Mouse (Mus musculus): ENCODE results near the gene Fbxl18.

Fbxl18 gene

GRCm38 (mm10) chr5:142822286-142823095, 72.7 kb downstream of the Fbxl18 start:
- DNase-seq (ENCODE audit: low read depth) = no peak

- no peak for DNase-seq (ENCODE audit: low read depth)
Measured at GRCm38 (mm10) chr5:142821974-142822285, 73.3 kb downstream of the Fbxl18 start.

DNA sequence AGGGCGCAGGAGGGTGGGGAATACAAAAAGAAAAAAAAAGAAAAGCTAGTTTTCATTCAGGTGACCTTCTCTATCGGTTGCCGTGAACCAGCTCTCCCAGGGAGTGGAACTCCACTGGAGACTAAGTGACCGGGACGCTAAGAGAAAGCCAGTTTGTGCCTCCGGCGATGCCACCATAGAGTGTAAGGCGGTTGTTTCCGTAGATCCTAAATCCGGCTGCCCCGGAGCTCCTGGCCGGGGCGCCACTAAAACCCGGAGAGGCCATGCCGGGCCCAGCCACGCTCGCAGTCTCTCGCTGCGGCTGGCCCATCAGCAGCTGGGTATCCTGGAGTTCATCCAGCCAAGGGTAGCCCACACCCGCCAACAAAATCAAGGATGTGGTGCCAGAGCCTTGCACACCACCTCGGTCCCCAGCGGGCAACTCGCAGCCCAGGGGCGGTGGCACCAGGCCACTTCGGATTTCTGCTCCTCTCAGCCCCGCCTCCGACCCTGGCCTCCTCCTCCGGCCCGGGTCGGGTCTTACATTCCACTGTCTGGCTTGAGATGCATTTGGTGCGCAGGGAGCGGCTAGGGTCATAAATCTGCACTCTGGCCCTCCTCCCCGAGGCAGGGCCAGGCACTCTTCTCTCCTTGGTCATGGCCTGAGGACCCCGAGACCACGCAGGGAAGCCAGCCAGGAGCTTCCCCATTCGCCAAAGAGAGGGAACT, 73.8 kb downstream of the Fbxl18 start:
- no peak for DNase-seq (ENCODE audit: low read depth)

- no peak for DNase-seq (ENCODE audit: low read depth)
Measured at GRCm38 (mm10) chr5:142820276-142821265, 74.7 kb downstream of the Fbxl18 start.

DNA sequence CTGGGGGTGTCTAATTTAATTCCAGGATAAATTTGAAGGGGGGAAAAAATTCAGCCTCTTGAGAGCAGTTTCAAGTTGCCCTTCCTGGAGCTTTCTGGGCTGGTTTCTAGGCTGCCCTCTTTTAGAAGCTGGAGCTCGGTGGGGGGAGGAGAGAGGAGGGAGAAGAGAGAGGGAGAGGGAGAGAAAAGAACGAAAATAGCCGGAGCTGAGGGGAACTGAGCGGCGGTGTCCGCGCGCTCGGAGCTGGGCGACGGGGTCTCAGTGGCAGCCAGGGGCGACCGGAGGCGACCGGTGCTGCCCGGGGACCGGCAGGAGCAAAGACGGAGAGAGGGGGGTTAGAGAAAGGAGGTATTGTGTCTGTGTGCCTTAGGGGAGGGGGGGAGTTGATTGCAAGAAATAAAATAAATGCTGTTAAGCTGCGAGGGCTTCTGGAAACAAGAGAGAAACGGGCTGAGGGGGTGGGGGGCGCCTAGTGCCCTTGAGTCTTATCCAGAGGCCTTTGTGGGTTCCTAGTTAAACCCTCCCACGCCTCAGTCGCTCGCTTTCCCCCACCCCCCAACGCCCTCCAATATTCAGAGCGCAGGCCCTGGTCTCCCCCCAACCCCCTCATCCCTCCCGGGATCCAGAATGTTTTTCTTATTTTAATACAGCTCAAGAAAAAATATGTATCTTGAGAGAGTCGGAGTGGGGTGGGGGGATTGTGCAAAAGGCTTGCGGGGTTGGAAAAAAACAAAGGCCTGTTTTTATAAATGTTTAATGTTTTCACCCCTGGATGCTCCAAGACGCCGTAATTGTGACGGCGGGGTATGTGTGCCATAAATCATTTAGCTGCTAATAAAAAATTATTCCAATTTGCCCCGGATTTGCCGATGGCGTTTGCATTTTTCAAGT, 75.6 kb downstream of the Fbxl18 start:
- DNase-seq (ENCODE audit: low read depth) = no peak

DNA sequence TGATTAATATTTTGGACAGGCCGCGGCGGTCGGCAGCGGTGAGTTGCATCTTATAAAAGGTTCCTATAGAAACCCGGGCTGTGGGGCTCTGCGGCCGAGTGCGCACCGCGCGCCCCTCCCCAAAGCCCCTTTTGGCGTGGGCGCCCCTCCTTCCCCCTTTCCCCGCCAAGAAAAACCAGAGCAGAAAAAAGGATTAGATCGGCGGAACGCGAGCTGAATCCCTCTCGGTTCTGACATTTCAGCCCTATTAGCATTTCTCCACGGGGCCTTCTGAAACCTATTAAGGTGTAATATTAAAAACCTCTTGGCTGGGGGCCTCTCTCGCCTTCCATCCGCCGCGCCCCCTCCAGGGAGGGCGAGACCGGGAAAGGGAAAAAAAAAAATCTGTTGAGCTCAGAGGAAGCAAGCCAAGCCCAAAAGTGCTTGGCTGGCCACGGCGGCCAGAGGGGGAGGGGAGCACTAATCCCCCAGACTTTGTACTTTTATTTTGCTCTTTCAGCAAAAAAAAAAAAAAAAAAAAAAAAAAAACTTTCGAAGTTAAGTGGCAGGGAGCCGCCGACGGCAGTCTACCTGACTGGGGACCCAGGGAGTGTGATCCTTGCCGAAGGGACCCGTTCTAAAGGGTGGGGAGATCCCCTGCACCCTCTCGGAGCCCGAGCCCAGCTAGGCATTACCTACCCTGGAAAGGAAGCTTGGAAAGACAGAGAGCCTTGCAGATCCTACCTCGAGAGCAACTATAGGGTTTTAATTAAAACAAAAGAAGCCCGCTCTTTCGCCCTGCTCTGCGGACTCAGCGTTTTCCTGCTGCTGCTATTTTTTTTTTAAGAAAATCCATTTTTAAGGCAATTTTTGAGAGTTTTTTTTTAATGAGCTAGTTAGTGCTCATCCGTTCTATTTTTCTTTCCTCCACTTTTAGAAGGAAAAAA, 76.5 kb downstream of the Fbxl18 start:
- no peak for DNase-seq (ENCODE audit: low read depth)

- DNase-seq (ENCODE audit: low read depth) = peak; percentile 89
Measured at GRCm38 (mm10) chr5:142817524-142818434, 77.4 kb downstream of the Fbxl18 start, which contains the start of gene Tnrc18. TSS of gene Tnrc18 (minus strand) at chr5:142817662.
